Mouse (Mus musculus) fibroblast of lung, adult 2 months (primary cell): ENCODE measurements around the gene Fcho1.

ENCODE experiments used
- DNase-seq: peaks from one replicate; pipeline ENCODE4 v3.0.0-alpha.2; 2011; ENCODE audit warnings: low read depth

The Fcho1 gene

DNA sequence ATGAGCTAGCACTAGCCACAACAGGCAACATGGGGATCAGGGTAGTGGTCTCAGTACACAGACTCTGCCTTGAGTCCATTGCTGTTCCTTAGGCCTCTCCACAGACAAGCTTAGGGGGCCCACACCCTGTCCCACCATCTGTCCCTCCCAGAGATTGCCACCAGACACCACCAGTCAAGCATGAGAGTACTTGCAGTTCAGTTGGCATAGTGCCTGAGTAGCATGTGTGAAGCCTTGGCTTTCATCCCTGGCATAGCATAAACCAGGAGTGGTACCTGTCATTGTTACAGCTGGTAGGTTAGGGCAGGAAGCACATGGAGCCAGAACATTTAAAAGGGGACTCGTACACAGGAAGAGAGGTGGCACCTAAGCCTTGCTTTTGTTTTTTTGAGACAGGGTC is 65.8 kb downstream of the Fcho1 start:
- DNase-seq: no peak

GRCm38 (mm10) chr8:71658515-71659049 is 66.9 kb downstream of the Fcho1 start:
- DNase-seq: no peak
